Mouse (Mus musculus): ENCODE measurements around the gene Zrsr2.

The Zrsr2 gene

GRCm38 (mm10) chrX:163958467-163958875, at the start of gene Zrsr2:
Zrsr2 (minus strand) TSS chrX:163958661.
- DNase-seq = peak; percentile 69 to 86

GRCm38 (mm10) chrX:164004809-164005208, 46.3 kb upstream of the Zrsr2 start:
- DNase-seq = peak in 1 of 2 experiments; percentile 8

GRCm38 (mm10) chrX:163999848-164000247, 41.4 kb upstream of the Zrsr2 start:
- DNase-seq = no peak

GRCm38 (mm10) chrX:163996754-163997153, 38.3 kb upstream of the Zrsr2 start:
- DNase-seq = no peak

- peak in 1 of 2 experiments; percentile 2 for DNase-seq
Observed at GRCm38 (mm10) chrX:163987718-163988374, 29.4 kb upstream of the Zrsr2 start.

GRCm38 (mm10) chrX:163982129-163982528, 23.7 kb upstream of the Zrsr2 start:
- DNase-seq = no peak

- DNase-seq = no peak
Observed at GRCm38 (mm10) chrX:163981500-163981899, 23.0 kb upstream of the Zrsr2 start.

GRCm38 (mm10) chrX:163981092-163981491, 22.6 kb upstream of the Zrsr2 start:
- no peak for DNase-seq

- DNase-seq = peak; percentile 55 to 78
Observed at GRCm38 (mm10) chrX:163957803-163958466, 526 bp downstream of the Zrsr2 start.

- DNase-seq = no peak
Observed at GRCm38 (mm10) chrX:163957381-163957780, 1.1 kb downstream of the Zrsr2 start.

- DNase-seq = no peak
Observed at GRCm38 (mm10) chrX:163951618-163952017, 6.8 kb downstream of the Zrsr2 start.

GRCm38 (mm10) chrX:163944381-163944780, 14.1 kb downstream of the Zrsr2 start:
- no peak for DNase-seq

- no peak for DNase-seq
Observed at GRCm38 (mm10) chrX:163938587-163938986, 19.9 kb downstream of the Zrsr2 start.

GRCm38 (mm10) chrX:163934731-163935130, 23.7 kb downstream of the Zrsr2 start:
- no peak for DNase-seq

- no peak for DNase-seq
Observed at GRCm38 (mm10) chrX:163929550-163929949, 28.9 kb downstream of the Zrsr2 start.

- DNase-seq = peak; percentile 33 to 41
Observed at GRCm38 (mm10) chrX:163912791-163913190, 45.7 kb downstream of the Zrsr2 start.

- DNase-seq = peak; percentile 56 to 67
Observed at GRCm38 (mm10) chrX:163909381-163909780, 49.1 kb downstream of the Zrsr2 start.

- DNase-seq = peak; percentile 92 to 95
Observed at GRCm38 (mm10) chrX:163908337-163909250, 49.9 kb downstream of the Zrsr2 start, which contains the start of gene Ap1s2. Ap1s2 (plus strand) TSS chrX:163909017.

- DNase-seq = no peak
Observed at GRCm38 (mm10) chrX:163908003-163908336, 50.5 kb downstream of the Zrsr2 start.

- DNase-seq = no peak
Observed at GRCm38 (mm10) chrX:163906861-163907260, 51.6 kb downstream of the Zrsr2 start.

- DNase-seq = no peak
Observed at GRCm38 (mm10) chrX:163899431-163900020, 58.9 kb downstream of the Zrsr2 start.

- DNase-seq = no peak
Observed at GRCm38 (mm10) chrX:163897354-163897753, 61.1 kb downstream of the Zrsr2 start.

- DNase-seq = no peak
Observed at GRCm38 (mm10) chrX:163885539-163885981, 72.9 kb downstream of the Zrsr2 start.
